Mouse (Mus musculus) layer of hippocampus, adult 18-20 months (tissue): ENCODE data around the gene Sptb. TPM values are rescaled to one million over a fixed set of nuclear protein-coding genes. Genes with fewer than 3 reads are reported as not detected.

Experiments
- microRNA-seq, 2 experiments: library from miRNA; unstranded; fragments of <30 nt; microRNA quantifications; one replicate each; pipeline ENCODE4 v1.2.0; 2021
- total RNA-seq, 2 experiments: library from RNA; stranded (reverse); gene quantifications; 2 replicates each; pipeline ENCODE4 v1.2.3; 2021

The Sptb gene
- total RNA-seq, 2 experiments from 2014 or later, result 138 to 141 TPM

Small RNA genes lying within 50 kb of the gene (microRNA-seq; reads per million reads assigned to microRNA genes)
- gene Mir5135, result 0 reads per million in 2 experiments

Other genes with a start within 250 kb of the Sptb start
- gene Plekhg3, start 179.7 kb downstream of the Sptb start, total RNA-seq, result 10 to 100 TPM; 21.9 to 24.5 TPM
- gene Churc1, start 55.0 kb upstream of the Sptb start, total RNA-seq, result 10 to 100 TPM; 34.7 to 37.7 TPM
- 10 to 100 TPM; 25.1 to 26.8 TPM for gene Fntb, start 55.0 kb upstream of the Sptb start, total RNA-seq
- gene Gpx2, start 85.0 kb upstream of the Sptb start, total RNA-seq, result under 1 TPM in 1 of 2 experiments, not detected in 1; 0.51 TPM
- 100 to 1,000 TPM; 187 to 197 TPM for gene Rab15, start 112.4 kb upstream of the Sptb start, total RNA-seq